Mouse (Mus musculus) kidney, adult 2 months (tissue): ENCODE results near the gene Cep135.

Experiments
- CTCF ChIP-seq: fragments of 200-500 bp; conservative IDR thresholded peaks from 2 replicates; pipeline ENCODE4 v1.5.1; 2011; ENCODE audit warnings: low read depth, mild to moderate bottlenecking, control low read depth, low read length, moderate library complexity, mixed read lengths; ENCODE audit not compliant: insufficient read depth, insufficient read length
- POLR2A ChIP-seq: fragments of 200-500 bp; IDR thresholded peaks from one replicate; pipeline ENCODE4 v1.6.1; 2011; ENCODE audit warnings: low read depth, low read length, control low read depth

GRCm38 (mm10) chr5:76664936-76665335, 76.4 kb downstream of the Cep135 start:
- TF ChIP-seq CTCF = no peak
- no peak for TF ChIP-seq POLR2A
